Mouse (Mus musculus) brown adipose tissue, adult 24 weeks (tissue): Measurements from ENCODE around the gene Gm20388. TPM values are rescaled to one million over a fixed set of nuclear protein-coding genes. Genes with fewer than 3 reads are reported as not detected.

Experiments used
- H3K27ac ChIP-seq: fragments of 200-500 bp; replicated peaks from 2 replicates; pipeline ENCODE4 v1.5.1; 2012; ENCODE audit warnings: low read depth, mild to moderate bottlenecking, low read length
- H3K4me1 ChIP-seq: fragments of 200-500 bp; 2 replicates; pipeline ENCODE4 v1.6.1; 2012; ENCODE audit warnings: low read length, mixed read lengths; ENCODE audit not compliant: control insufficient read depth, insufficient read depth, insufficient read length
- H3K4me3 ChIP-seq: fragments of 200-500 bp; 2 replicates; pipeline ENCODE4 v1.5.1; 2012; ENCODE audit warnings: low read depth, mild to moderate bottlenecking, low read length, moderate library complexity; ENCODE audit not compliant: insufficient read depth
- polyA plus RNA-seq: library from polyadenylated mRNA; stranded (reverse); fragments of >200 nt; gene quantifications from 2 replicates; pipeline ENCODE4 v1.2.4, GENCODE M21; 2012; ENCODE audit not compliant: missing spikeins, insufficient read depth, insufficient read length

The Gm20388 gene
- 40.2 and 44.7 TPM in 2 replicates for polyA plus RNA-seq

DNA sequence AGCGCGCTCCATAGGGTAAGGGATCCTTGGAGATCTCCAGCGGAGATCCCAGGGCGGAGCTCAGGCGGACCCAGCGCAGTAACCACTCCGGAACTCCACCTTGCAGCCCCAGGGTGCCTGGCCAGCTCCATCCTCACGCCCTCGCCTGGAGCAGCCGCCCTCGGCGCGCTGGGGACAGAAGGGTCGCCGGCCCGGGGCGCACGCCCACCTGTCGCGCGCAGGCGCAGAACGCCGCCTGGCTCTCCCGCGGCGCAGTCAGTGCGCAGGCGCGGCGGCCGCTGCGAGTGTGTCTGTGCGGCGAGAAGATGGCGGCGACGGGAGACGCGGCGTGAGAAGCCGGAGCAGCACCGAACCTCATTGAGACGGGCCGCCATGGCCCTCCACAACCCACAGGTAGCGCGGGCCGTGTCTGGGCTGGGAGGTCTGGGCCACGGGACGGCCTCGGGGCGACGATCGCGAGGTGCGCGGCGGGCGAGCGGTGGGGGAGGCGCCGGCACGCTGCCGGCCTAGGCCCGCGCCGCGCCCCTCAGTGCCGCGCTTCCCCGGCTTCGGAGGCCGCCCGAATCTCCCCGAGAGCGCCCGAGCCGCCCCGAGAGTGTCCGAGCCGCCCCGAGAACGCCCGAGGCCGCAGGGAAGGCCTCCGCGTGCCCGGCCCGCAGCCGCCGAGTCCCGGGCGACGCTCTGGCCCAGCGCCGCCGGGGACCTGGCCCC is at the start of gene Gm20388:
TSS of gene Gm20388 (plus strand) at position 295 of the 711 bp plus-strand sequence.
- H3K4me1 ChIP-seq, result peaks cover 15% of the 10 kb centered on the region
- H3K27ac ChIP-seq, result peak within 1 kb of the TSS; percentile 87
- H3K4me3 ChIP-seq, result peak within 1 kb of the TSS; percentile 94

GRCm38 (mm10) chr8:119861706-119862389 is 48.8 kb upstream of the Gm20388 start, which contains the start of gene Klhl36:
Gene Klhl36, plus strand, starts transcription at chr8:119862266.
- Histone ChIP-seq H3K4me1 (no peaks in the 10 kb centered on the region), H3K4me3 (peak within 1 kb of the TSS; percentile 83), H3K27ac (no peak within 1 kb of the TSS)

- H3K4me3 ChIP-seq, result peak overlapping the region; percentile 83
- no peaks in the 10 kb centered on the region for H3K4me1 ChIP-seq
- no peak overlapping the region for H3K27ac ChIP-seq
Measured at GRCm38 (mm10) chr8:119862390-119862734, 48.3 kb upstream of the Gm20388 start.

GRCm38 (mm10) chr8:119862749-119863148 is 47.9 kb upstream of the Gm20388 start:
- Histone ChIP-seq H3K4me1 (no peaks in the 10 kb centered on the region), H3K27ac (no peak overlapping the region), H3K4me3 (peak overlapping the region; percentile 83)

- Histone ChIP-seq H3K27ac (no peak overlapping the region), H3K4me3 (no peak overlapping the region), H3K4me1 (no peaks in the 10 kb centered on the region)
Measured at GRCm38 (mm10) chr8:119869616-119870015, 41.0 kb upstream of the Gm20388 start.

- no peak overlapping the region for H3K4me3 ChIP-seq
Measured at GRCm38 (mm10) chr8:119873181-119873580, 37.5 kb upstream of the Gm20388 start.

GRCm38 (mm10) chr8:119881301-119881700 is 29.3 kb upstream of the Gm20388 start:
- H3K27ac ChIP-seq, result no peak overlapping the region
- no peaks in the 10 kb centered on the region for H3K4me1 ChIP-seq
- H3K4me3 ChIP-seq, result no peak overlapping the region

More at GRCm38 (mm10) chr8:119873181-119873580, 37.5 kb upstream of the Gm20388 start:
- Histone ChIP-seq H3K27ac (no peak overlapping the region), H3K4me1 (no peaks in the 10 kb centered on the region)

- Histone ChIP-seq H3K4me3 (no peak overlapping the region), H3K4me1 (no peaks in the 10 kb centered on the region), H3K27ac (no peak overlapping the region)
Measured at GRCm38 (mm10) chr8:119881917-119882316, 28.7 kb upstream of the Gm20388 start.

- Histone ChIP-seq H3K4me3 (no peak overlapping the region), H3K27ac (no peak overlapping the region), H3K4me1 (no peaks in the 10 kb centered on the region)
Measured at GRCm38 (mm10) chr8:119883281-119883680, 27.4 kb upstream of the Gm20388 start.

GRCm38 (mm10) chr8:119885612-119886011 is 25.0 kb upstream of the Gm20388 start:
- no peaks in the 10 kb centered on the region for H3K4me1 ChIP-seq
- no peak overlapping the region for H3K4me3 ChIP-seq
- H3K27ac ChIP-seq, result no peak overlapping the region

- no peak overlapping the region for H3K27ac ChIP-seq
- H3K4me1 ChIP-seq, result no peaks in the 10 kb centered on the region
- no peak overlapping the region for H3K4me3 ChIP-seq
Measured at GRCm38 (mm10) chr8:119887130-119887529, 23.5 kb upstream of the Gm20388 start.

- no peaks in the 10 kb centered on the region for H3K4me1 ChIP-seq
- no peak overlapping the region for H3K4me3 ChIP-seq
- H3K27ac ChIP-seq, result no peak overlapping the region
Measured at GRCm38 (mm10) chr8:119888012-119888411, 22.6 kb upstream of the Gm20388 start.

- Histone ChIP-seq H3K4me1 (no peaks in the 10 kb centered on the region), H3K4me3 (no peak overlapping the region), H3K27ac (no peak overlapping the region)
Measured at GRCm38 (mm10) chr8:119897069-119897468, 13.6 kb upstream of the Gm20388 start.

- no peaks in the 10 kb centered on the region for H3K4me1 ChIP-seq
- H3K27ac ChIP-seq, result no peak overlapping the region
- no peak overlapping the region for H3K4me3 ChIP-seq
Measured at GRCm38 (mm10) chr8:119897933-119898332, 12.7 kb upstream of the Gm20388 start.

GRCm38 (mm10) chr8:119901349-119901748 is 9.3 kb upstream of the Gm20388 start:
- Histone ChIP-seq H3K27ac (no peak overlapping the region), H3K4me3 (no peak overlapping the region), H3K4me1 (no peaks in the 10 kb centered on the region)

GRCm38 (mm10) chr8:119901952-119902351 is 8.7 kb upstream of the Gm20388 start:
- Histone ChIP-seq H3K4me3 (no peak overlapping the region), H3K4me1 (no peaks in the 10 kb centered on the region), H3K27ac (no peak overlapping the region)
